Mouse (Mus musculus): ENCODE measurements around the gene Wipi2. TPM values are rescaled to one million over a fixed set of nuclear protein-coding genes. Genes with fewer than 3 reads are reported as not detected.

Gene Wipi2
- polyA plus RNA-seq, 1 experiment from 2014 or later, result 33.4 TPM

GRCm38 (mm10) chr5:142640088-142640487, 12.6 kb downstream of the Wipi2 start:
- WGBS, result 86% methylated on average over 5 of the region's 5 CpGs
- peak; percentile 79 for ATAC-seq (ENCODE audit: low FRiP score, low TSS enrichment)
- Histone ChIP-seq H3K27ac (replicated peaks) (no peak overlapping the region), H3K4me2 (replicated peaks; ENCODE audit: low read depth) (no peak overlapping the region), H3K4me1 (replicated peaks; ENCODE audit: control insufficient read depth, insufficient read depth) (no peaks in the 10 kb centered on the region), H3K27me3 (ENCODE audit: control insufficient read depth, insufficient read depth, low read length) (no peaks in the 10 kb centered on the region), H3K36me3 (ENCODE audit: control insufficient read depth, insufficient read depth, low read length) (peaks cover 6% of the 10 kb centered on the region; the same call in 1 of the 2 replicates), H3K9me3 (ENCODE audit: control insufficient read depth, low read length) (no peaks in the 10 kb centered on the region), H3K4me3 (ENCODE audit: low read depth, low read length) (no peak overlapping the region), H3K9ac (ENCODE audit: low read length) (no peak overlapping the region)
- TF ChIP-seq EP300 (optimal IDR thresholded peaks at IDR 0.05) (no peak), CTCF (IDR thresholded peaks at IDR 0.05; ENCODE audit: low read depth) (no peak)
- peak; percentile 29 for DNase-seq (ENCODE audit: low spot score)

- DNase-seq (ENCODE audit: low spot score), result no peak
- Histone ChIP-seq H3K36me3 (ENCODE audit: control insufficient read depth, insufficient read depth, low read length) (peaks cover 6% of the 10 kb centered on the region; the same call in 1 of the 2 replicates), H3K9me3 (ENCODE audit: control insufficient read depth, low read length) (no peaks in the 10 kb centered on the region), H3K4me2 (replicated peaks; ENCODE audit: low read depth) (no peak overlapping the region), H3K4me3 (ENCODE audit: low read depth, low read length) (no peak overlapping the region), H3K27ac (replicated peaks) (no peak overlapping the region), H3K27me3 (ENCODE audit: control insufficient read depth, insufficient read depth, low read length) (no peaks in the 10 kb centered on the region), H3K4me1 (replicated peaks; ENCODE audit: control insufficient read depth, insufficient read depth) (no peaks in the 10 kb centered on the region), H3K9ac (ENCODE audit: low read length) (no peak overlapping the region)
- TF ChIP-seq CTCF (IDR thresholded peaks at IDR 0.05; ENCODE audit: low read depth), result no peak
- no peak for TF ChIP-seq EP300 (optimal IDR thresholded peaks at IDR 0.05)
- ATAC-seq (ENCODE audit: low FRiP score, low TSS enrichment), result no peak
- 83% methylated on average over 6 of the region's 6 CpGs for WGBS
Observed at GRCm38 (mm10) chr5:142641331-142642051, 14.0 kb downstream of the Wipi2 start.

- no peaks in the 10 kb centered on the region for H3K36me3 ChIP-seq (ENCODE audit: control insufficient read depth, insufficient read depth, low read length)
- WGBS, result 56% methylated on average over 7 of the region's 7 CpGs
- H3K4me3 ChIP-seq (ENCODE audit: low read depth, low read length), result no peak overlapping the region
Observed at GRCm38 (mm10) chr5:142648162-142648561, 20.7 kb downstream of the Wipi2 start.

GRCm38 (mm10) chr5:142649460-142650050, 22.1 kb downstream of the Wipi2 start:
- no peaks in the 10 kb centered on the region for H3K9me3 ChIP-seq (ENCODE audit: control insufficient read depth, low read length)
- H3K4me1 ChIP-seq (replicated peaks; ENCODE audit: control insufficient read depth, insufficient read depth), result peaks cover 2% of the 10 kb centered on the region; the same call in 1 of the 2 replicates
- WGBS, result 84% methylated on average over 4 of the region's 4 CpGs
- no peak overlapping the region for H3K27ac ChIP-seq (replicated peaks)
- H3K36me3 ChIP-seq (ENCODE audit: control insufficient read depth, insufficient read depth, low read length), result no peaks in the 10 kb centered on the region
- TF ChIP-seq EP300 (optimal IDR thresholded peaks at IDR 0.05), result no peak
- H3K4me3 ChIP-seq (ENCODE audit: low read depth, low read length), result no peak overlapping the region
- ATAC-seq (ENCODE audit: low FRiP score, low TSS enrichment) (peak; percentile 43), DNase-seq (ENCODE audit: low spot score) (no peak)
- H3K27me3 ChIP-seq (ENCODE audit: control insufficient read depth, insufficient read depth, low read length), result no peaks in the 10 kb centered on the region
- no peak overlapping the region for H3K4me2 ChIP-seq (replicated peaks; ENCODE audit: low read depth)
- H3K9ac ChIP-seq (ENCODE audit: low read length), result no peak overlapping the region

More at GRCm38 (mm10) chr5:142648162-142648561, 20.7 kb downstream of the Wipi2 start:
- Histone ChIP-seq H3K27ac (replicated peaks) (peak overlapping the region; percentile 13; the same call in 1 of the 2 replicates), H3K9me3 (ENCODE audit: control insufficient read depth, low read length) (no peaks in the 10 kb centered on the region), H3K4me1 (replicated peaks; ENCODE audit: control insufficient read depth, insufficient read depth) (peaks cover 2% of the 10 kb centered on the region; the same call in 1 of the 2 replicates), H3K9ac (ENCODE audit: low read length) (no peak overlapping the region), H3K4me2 (replicated peaks; ENCODE audit: low read depth) (no peak overlapping the region), H3K27me3 (ENCODE audit: control insufficient read depth, insufficient read depth, low read length) (no peaks in the 10 kb centered on the region)
- ATAC-seq (ENCODE audit: low FRiP score, low TSS enrichment) (no peak), DNase-seq (ENCODE audit: low spot score) (no peak)
- TF ChIP-seq EP300 (optimal IDR thresholded peaks at IDR 0.05) (no peak), CTCF (IDR thresholded peaks at IDR 0.05; ENCODE audit: low read depth) (no peak)

- H3K27ac ChIP-seq (replicated peaks), result no peak overlapping the region
- no peaks in the 10 kb centered on the region for H3K27me3 ChIP-seq (ENCODE audit: control insufficient read depth, insufficient read depth, low read length)
- 51% methylated on average over 3 of the region's 3 CpGs for WGBS
- ATAC-seq (ENCODE audit: low FRiP score, low TSS enrichment), result no peak
- no peaks in the 10 kb centered on the region for H3K9me3 ChIP-seq (ENCODE audit: control insufficient read depth, low read length)
- no peak overlapping the region for H3K9ac ChIP-seq (ENCODE audit: low read length)
- H3K36me3 ChIP-seq (ENCODE audit: control insufficient read depth, insufficient read depth, low read length), result no peaks in the 10 kb centered on the region
- DNase-seq (ENCODE audit: low spot score), result no peak
- no peak overlapping the region for H3K4me2 ChIP-seq (replicated peaks; ENCODE audit: low read depth)
- no peak for TF ChIP-seq EP300 (optimal IDR thresholded peaks at IDR 0.05)
- no peak for TF ChIP-seq CTCF (IDR thresholded peaks at IDR 0.05; ENCODE audit: low read depth)
- H3K4me3 ChIP-seq (ENCODE audit: low read depth, low read length), result no peak overlapping the region
- H3K4me1 ChIP-seq (replicated peaks; ENCODE audit: control insufficient read depth, insufficient read depth), result peaks cover 2% of the 10 kb centered on the region; the same call in 1 of the 2 replicates
Observed at GRCm38 (mm10) chr5:142650390-142650789, 22.9 kb downstream of the Wipi2 start.

Data from stomach, postnatal 0 days (tissue).